Mouse (Mus musculus): ENCODE measurements at regions not wholly inside any gene's neighbourhood (a gene's known extent, or its start where the extent isn't known, plus 50 kb on each side); places are given as distances from the start of the nearest gene placed in this dataset.

DNA sequence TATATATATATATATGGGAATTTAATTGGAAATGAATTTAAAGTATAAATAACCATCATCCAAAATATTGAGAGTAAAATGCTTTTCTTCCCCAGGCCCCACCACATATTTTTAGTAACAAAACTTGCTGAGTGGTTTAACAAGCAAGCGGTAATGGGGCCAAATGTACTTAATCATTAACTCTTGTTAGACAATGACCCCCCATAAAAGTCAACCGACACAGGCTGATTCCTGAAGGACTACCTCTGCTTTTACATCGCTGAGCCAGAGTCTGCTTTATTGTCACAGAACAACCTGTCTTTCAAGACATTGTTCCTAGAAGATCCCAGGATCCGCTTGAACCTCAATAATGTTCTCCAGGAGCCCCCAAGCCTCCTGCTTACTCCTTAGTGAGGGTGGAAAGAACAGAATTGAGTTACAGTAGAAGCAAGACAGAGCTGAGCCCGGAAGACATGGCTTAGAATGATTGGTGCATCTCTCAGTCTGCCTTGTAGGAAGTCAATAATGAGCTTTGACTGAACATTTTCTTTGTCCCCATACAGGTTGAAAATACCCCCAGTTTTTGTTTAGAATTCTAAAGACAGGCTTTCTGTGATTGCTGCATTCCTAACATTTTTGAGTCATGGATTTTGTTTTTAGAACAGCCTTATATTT is 78.0 kb upstream of the Olig3 start:
- TF ChIP-seq CTCF (IDR thresholded peaks at IDR 0.05 in 2 of 3, conservative IDR thresholded peaks at IDR 0.05 in 1 of 3; ENCODE audit: control insufficient read depth in 1 of 3, insufficient read depth in 1 of 3, low read depth in 2 of 3, low read length in 3 of 3, poor library complexity in 1 of 3, severe bottlenecking in 1 of 3) (no peak), RCOR1 (IDR thresholded peaks at IDR 0.05; ENCODE audit: low read depth, low read length) (no peak), RAD21 (IDR thresholded peaks at IDR 0.05; ENCODE audit: low read depth, low read length) (no peak), GATA1 (IDR thresholded peaks at IDR 0.05; ENCODE audit: low read depth, low read length) (no peak), SIN3A (IDR thresholded peaks at IDR 0.05; ENCODE audit: low read length) (no peak), POLR2A (IDR thresholded peaks at IDR 0.05; ENCODE audit: control insufficient read depth in 1 of 2, insufficient read depth in 1 of 2, low read depth in 1 of 2, low read length in 2 of 2, poor library complexity in 1 of 2) (no peak), USF2 (IDR thresholded peaks at IDR 0.05; ENCODE audit: borderline replicate concordance in 1 of 2, insufficient read depth in 1 of 2, low read depth in 1 of 2, low read length in 2 of 2) (no peak), MXI1 (IDR thresholded peaks at IDR 0.05; ENCODE audit: low read depth, low read length) (no peak)
